ENCODE assay signal across 17 mouse cellular contexts in genomic region chr4:70328033-70328432, GRCm38 (mm10).
"Had no signal": no experiment of that assay in that cellular context is flagged by ENCODE, and none has a peak within 500 bp of the region (broad histone marks: within the 10 kb centered on the region; RNA-seq: fewer than 3 reads in every experiment).

No protein-coding gene starts in this region.

- DNase-seq: liver, postnatal 0 days; lung, adult 2 months; lung, postnatal 14 days; lung, postnatal 36 days; right cerebral cortex, postnatal 14 days; thymus, adult 2 months; thymus, postnatal 25 days; thymus, postnatal 4 days had no signal

- H3K9me3 ChIP-seq: lung, embryonic 15.5 days; megakaryocyte, embryonic 14.5 days; midbrain, embryonic 13.5 days; midbrain, embryonic 15.5 days; neural tube, embryonic 12.5 days; stomach, embryonic 15.5 days had no signal

- H3K9ac ChIP-seq: liver, postnatal 0 days; lung, embryonic 15.5 days; midbrain, embryonic 13.5 days; midbrain, embryonic 15.5 days; neural tube, embryonic 12.5 days; stomach, embryonic 15.5 days had no signal

- H3K4me1 ChIP-seq: lung, embryonic 15.5 days; megakaryocyte, embryonic 14.5 days; midbrain, embryonic 15.5 days; neural tube, embryonic 12.5 days; stomach, embryonic 15.5 days had no signal

- H3K27me3 ChIP-seq: lung, embryonic 15.5 days; megakaryocyte, embryonic 14.5 days; midbrain, embryonic 13.5 days; midbrain, embryonic 15.5 days; neural tube, embryonic 12.5 days; stomach, embryonic 15.5 days had no signal

- H3K4me3 ChIP-seq: lung, embryonic 15.5 days; megakaryocyte, embryonic 14.5 days; midbrain, embryonic 13.5 days; midbrain, embryonic 15.5 days; neural tube, embryonic 12.5 days; stomach, embryonic 15.5 days had no signal

- ATAC-seq: liver, postnatal 0 days; lung, postnatal 0 days; midbrain, embryonic 13.5 days; midbrain, embryonic 15.5 days had no signal

- H3K36me3 ChIP-seq: lung, embryonic 15.5 days; midbrain, embryonic 15.5 days; neural tube, embryonic 12.5 days; stomach, embryonic 15.5 days had no signal

- H3K4me2 ChIP-seq: lung, embryonic 15.5 days; midbrain, embryonic 13.5 days; midbrain, embryonic 15.5 days; neural tube, embryonic 12.5 days; stomach, embryonic 15.5 days had no signal

- H3K27ac ChIP-seq: lung, embryonic 15.5 days; macrophage; midbrain, embryonic 13.5 days; midbrain, embryonic 15.5 days; neural tube, embryonic 12.5 days; stomach, embryonic 15.5 days; stomach, postnatal 0 days had no signal
